Mouse (Mus musculus): ENCODE results near the gene Slc27a2. TPM values are rescaled to one million over a fixed set of nuclear protein-coding genes. Genes with fewer than 3 reads are reported as not detected.

Gene Slc27a2
- total RNA-seq, 2 experiments from 2014 or later: 0.80 TPM; not detected in 1

Other genes with a start within 250 kb of the Slc27a2 start
- gene Atp8b4, start 51.7 kb upstream of the Slc27a2 start, total RNA-seq (2021): under 1 TPM; 0.42 to 0.79 TPM
- 1 to 10 TPM in 1 of 2 experiments, under 1 TPM in 1; 0.95 to 1.2 TPM for gene Hdc, start 66.9 kb downstream of the Slc27a2 start, total RNA-seq (2021)
- gene Gabpb1, start 123.9 kb downstream of the Slc27a2 start, total RNA-seq (2021): 10 to 100 TPM; 12.1 to 13.6 TPM
- 10 to 100 TPM; 28.8 to 29.1 TPM for gene Usp8, start 154.9 kb downstream of the Slc27a2 start, total RNA-seq (2021)
- not detected for gene Usp50, start 231.1 kb downstream of the Slc27a2 start, total RNA-seq (2021)

Data from heart, postnatal 36 days (tissue).